ENCODE assay signal across 15 mouse cellular contexts in the genomic region with DNA sequence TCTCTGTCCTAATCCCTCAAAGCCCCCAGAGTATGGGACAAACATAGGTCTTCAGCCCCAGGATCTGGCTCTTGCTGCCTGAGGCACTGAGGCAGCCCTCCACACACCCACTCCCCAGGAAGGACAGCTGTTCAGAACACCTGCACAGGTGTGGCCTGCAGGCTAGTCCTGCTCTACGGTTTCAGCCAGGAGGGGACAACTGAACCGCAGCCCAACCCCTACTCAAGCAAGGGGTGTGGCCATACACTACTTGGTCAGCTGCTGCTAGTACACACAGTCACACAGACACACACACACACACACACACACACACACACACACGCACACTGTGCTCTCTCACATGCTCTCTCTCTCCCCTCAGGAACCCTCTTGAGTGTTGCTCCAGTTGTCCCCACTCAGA. TPM values are rescaled to one million over a fixed set of nuclear protein-coding genes. Genes with fewer than 3 reads are reported as not detected.
DNase-seq lines count a peak whose midpoint lies in the region; ATAC-seq and TF ChIP-seq lines count a peak whose summit lies in the region.
"Had no signal": no experiment of that assay in that cellular context is flagged by ENCODE, and none has a peak within 500 bp of the region (broad histone marks: within the 10 kb centered on the region; RNA-seq: fewer than 3 reads in every experiment).

No protein-coding gene starts in this region.

- peaks cover 33% of the 10 kb centered on the region for H3K4me1 ChIP-seq in heart, embryonic 13.5 days
- H3K4me1 ChIP-seq in midbrain, embryonic 13.5 days (replicated peaks), result peaks cover 44% of the 10 kb centered on the region
- H3K4me1 ChIP-seq in midbrain, embryonic 15.5 days, result peaks cover 33% of the 10 kb centered on the region
- H3K4me1 ChIP-seq in liver, embryonic 13.5 days (replicated peaks), result peaks cover 45% of the 10 kb centered on the region
- peaks cover 9% of the 10 kb centered on the region for H3K4me1 ChIP-seq in stomach, postnatal 0 days (replicated peaks; ENCODE audit: control insufficient read depth, insufficient read depth)
- peaks cover 19% of the 10 kb centered on the region for H3K4me1 ChIP-seq in thymus, adult 2 months (replicated peaks; ENCODE audit: control insufficient read depth, insufficient read depth, low read length)
- H3K4me1 ChIP-seq in forebrain, embryonic 14.5 days (ENCODE audit: control insufficient read depth, insufficient read depth, low read length), result peaks cover 17% of the 10 kb centered on the region

- no peak for TF ChIP-seq POLR2A in thymus, adult 2 months (IDR thresholded peaks at IDR 0.05; ENCODE audit: control insufficient read depth, extremely low read depth, insufficient read depth, low read length, poor library complexity)

- no peak overlapping the region for H3K4me3 ChIP-seq in heart, embryonic 13.5 days
- no peak overlapping the region for H3K4me3 ChIP-seq in midbrain, embryonic 13.5 days (replicated peaks)
- no peak overlapping the region for H3K4me3 ChIP-seq in midbrain, embryonic 15.5 days
- H3K4me3 ChIP-seq in liver, embryonic 13.5 days (replicated peaks), result no peak overlapping the region
- no peak overlapping the region for H3K4me3 ChIP-seq in stomach, postnatal 0 days (ENCODE audit: low read depth, low read length)
- no peak overlapping the region for H3K4me3 ChIP-seq in thymus, adult 2 months (ENCODE audit: control insufficient read depth, insufficient read depth, low read length)
- H3K4me3 ChIP-seq in forebrain, embryonic 14.5 days (ENCODE audit: low read depth, low read length), result no peak overlapping the region
- H3K4me3 ChIP-seq: embryonic facial prominence, embryonic 13.5 days; hindbrain, embryonic 13.5 days; limb, embryonic 15.5 days; midbrain, embryonic 12.5 days had no signal

- no peaks in the 10 kb centered on the region for H3K9me3 ChIP-seq in heart, embryonic 13.5 days
- no peaks in the 10 kb centered on the region for H3K9me3 ChIP-seq in midbrain, embryonic 13.5 days
- H3K9me3 ChIP-seq in midbrain, embryonic 15.5 days, result no peaks in the 10 kb centered on the region
- H3K9me3 ChIP-seq in liver, embryonic 13.5 days (replicated peaks), result no peaks in the 10 kb centered on the region
- no peaks in the 10 kb centered on the region for H3K9me3 ChIP-seq in stomach, postnatal 0 days (ENCODE audit: control insufficient read depth, low read length)
- H3K9me3 ChIP-seq in forebrain, embryonic 14.5 days (replicated peaks; ENCODE audit: control insufficient read depth, low read length), result no peaks in the 10 kb centered on the region
- H3K9me3 ChIP-seq: embryonic facial prominence, embryonic 13.5 days; hindbrain, embryonic 13.5 days; limb, embryonic 15.5 days; midbrain, embryonic 12.5 days had no signal

- DNase-seq in heart, adult 18-20 months, result no peak
- no peak for DNase-seq in liver, embryonic 13.5 days
- DNase-seq in stomach, postnatal 0 days (ENCODE audit: low spot score), result peak; percentile 72
- no peak for DNase-seq in thymus, adult 2 months
- DNase-seq in forebrain, embryonic 14.5 days (ENCODE audit: low spot score), result no peak
- DNase-seq: cerebellum, adult 11-12 months had no signal

- TF ChIP-seq EP300 in stomach, postnatal 0 days (optimal IDR thresholded peaks at IDR 0.05), result no peak

- TF ChIP-seq CTCF in stomach, postnatal 0 days (IDR thresholded peaks at IDR 0.05; ENCODE audit: low read depth), result no peak
- TF ChIP-seq CTCF in thymus, adult 2 months (IDR thresholded peaks at IDR 0.05; ENCODE audit: borderline replicate concordance, control insufficient read depth, extremely low read depth, insufficient read depth, low read length, poor library complexity), result no peak

- H3K4me2 ChIP-seq in heart, embryonic 13.5 days, result no peak overlapping the region
- H3K4me2 ChIP-seq in midbrain, embryonic 13.5 days (replicated peaks), result no peak overlapping the region
- H3K4me2 ChIP-seq in midbrain, embryonic 15.5 days, result no peak overlapping the region
- H3K4me2 ChIP-seq in liver, embryonic 13.5 days, result peak overlapping the region; percentile 21; the same call in 1 of the 2 replicates
- no peak overlapping the region for H3K4me2 ChIP-seq in stomach, postnatal 0 days (replicated peaks; ENCODE audit: low read depth)
- no peak overlapping the region for H3K4me2 ChIP-seq in forebrain, embryonic 14.5 days (ENCODE audit: low read length)
- H3K4me2 ChIP-seq: embryonic facial prominence, embryonic 13.5 days; hindbrain, embryonic 13.5 days; limb, embryonic 15.5 days; midbrain, embryonic 12.5 days had no signal

- 75% methylated on average over 3 of the region's 3 CpGs for WGBS in heart, embryonic 13.5 days
- WGBS in midbrain, embryonic 13.5 days, result 49% methylated on average over 3 of the region's 3 CpGs
- WGBS in midbrain, embryonic 15.5 days, result 33% methylated on average over 3 of the region's 3 CpGs
- WGBS in liver, embryonic 13.5 days (ENCODE audit: insufficient replicate concordance), result 52% methylated on average over 3 of the region's 3 CpGs
- 42% methylated on average over 3 of the region's 3 CpGs for WGBS in stomach, postnatal 0 days
- WGBS in thymus, adult 2 months, result 91% methylated on average over 3 of the region's 3 CpGs
- 56% methylated on average over 3 of the region's 3 CpGs for WGBS in forebrain, embryonic 14.5 days

- H3K27ac ChIP-seq in heart, embryonic 13.5 days (replicated peaks), result no peak overlapping the region
- H3K27ac ChIP-seq in midbrain, embryonic 13.5 days, result no peak overlapping the region
- no peak overlapping the region for H3K27ac ChIP-seq in midbrain, embryonic 15.5 days
- peak overlapping the region; percentile 75 for H3K27ac ChIP-seq in liver, embryonic 13.5 days
- H3K27ac ChIP-seq in stomach, postnatal 0 days (replicated peaks), result peak overlapping the region; percentile 96
- no peak overlapping the region for H3K27ac ChIP-seq in thymus, adult 2 months (ENCODE audit: control insufficient read depth, insufficient read depth, low read length)
- H3K27ac ChIP-seq in forebrain, embryonic 14.5 days (ENCODE audit: low read depth, low read length), result no peak overlapping the region
- H3K27ac ChIP-seq: hindbrain, embryonic 13.5 days had no signal

- no peaks in the 10 kb centered on the region for H3K36me3 ChIP-seq in heart, embryonic 13.5 days
- no peaks in the 10 kb centered on the region for H3K36me3 ChIP-seq in midbrain, embryonic 13.5 days
- no peaks in the 10 kb centered on the region for H3K36me3 ChIP-seq in midbrain, embryonic 15.5 days (replicated peaks)
- H3K36me3 ChIP-seq in liver, embryonic 13.5 days, result no peaks in the 10 kb centered on the region
- no peaks in the 10 kb centered on the region for H3K36me3 ChIP-seq in stomach, postnatal 0 days (ENCODE audit: control insufficient read depth, insufficient read depth, low read length)
- no peaks in the 10 kb centered on the region for H3K36me3 ChIP-seq in thymus, adult 2 months (ENCODE audit: control insufficient read depth, insufficient read depth, low read length)
- H3K36me3 ChIP-seq in forebrain, embryonic 14.5 days (ENCODE audit: control insufficient read depth, insufficient read depth, low read length), result no peaks in the 10 kb centered on the region
- H3K36me3 ChIP-seq: embryonic facial prominence, embryonic 13.5 days; hindbrain, embryonic 13.5 days; limb, embryonic 15.5 days; midbrain, embryonic 12.5 days had no signal

- ATAC-seq in heart, embryonic 13.5 days (ENCODE audit: extremely low read depth, insufficient number of reproducible peaks, low FRiP score, low TSS enrichment), result no peak
- no peak for ATAC-seq in midbrain, embryonic 13.5 days
- no peak for ATAC-seq in midbrain, embryonic 15.5 days (replicated peaks)
- no peak for ATAC-seq in liver, embryonic 13.5 days (ENCODE audit: low read depth)
- peak; percentile 25; the same call in 1 of the 2 replicates for ATAC-seq in stomach, postnatal 0 days (ENCODE audit: low FRiP score, low TSS enrichment)
- ATAC-seq in forebrain, embryonic 14.5 days, result no peak
- ATAC-seq: forebrain, embryonic 16.5 days had no signal

- peak overlapping the region; percentile 33 for H3K9ac ChIP-seq in heart, embryonic 13.5 days
- 0 out of 2 replicates have a peak overlapping the region, but pooled peaks have one; percentile 0 for H3K9ac ChIP-seq in midbrain, embryonic 13.5 days (replicated peaks)
- H3K9ac ChIP-seq in midbrain, embryonic 15.5 days, result no peak overlapping the region
- no peak overlapping the region for H3K9ac ChIP-seq in liver, embryonic 13.5 days
- H3K9ac ChIP-seq in stomach, postnatal 0 days (ENCODE audit: low read length), result no peak overlapping the region
- H3K9ac ChIP-seq in forebrain, embryonic 14.5 days (ENCODE audit: low read length), result no peak overlapping the region
- H3K9ac ChIP-seq: hindbrain, embryonic 13.5 days; midbrain, embryonic 12.5 days had no signal

- H3K27me3 ChIP-seq in heart, embryonic 13.5 days (replicated peaks), result 0 out of 2 replicates have a peak, but pooled peaks cover 4% of the 10 kb centered on the region
- no peaks in the 10 kb centered on the region; the same call in 1 of the 2 replicates for H3K27me3 ChIP-seq in midbrain, embryonic 13.5 days
- no peaks in the 10 kb centered on the region for H3K27me3 ChIP-seq in midbrain, embryonic 15.5 days (replicated peaks)
- H3K27me3 ChIP-seq in liver, embryonic 13.5 days, result peaks cover 50% of the 10 kb centered on the region
- H3K27me3 ChIP-seq in stomach, postnatal 0 days (ENCODE audit: control insufficient read depth, insufficient read depth, low read length), result no peaks in the 10 kb centered on the region
- peaks cover 16% of the 10 kb centered on the region; the same call in 1 of the 2 replicates for H3K27me3 ChIP-seq in thymus, adult 2 months (ENCODE audit: control insufficient read depth, insufficient read depth, low read length)
- peaks cover 10% of the 10 kb centered on the region; the same call in 1 of the 2 replicates for H3K27me3 ChIP-seq in forebrain, embryonic 14.5 days (replicated peaks; ENCODE audit: control insufficient read depth, insufficient read depth, low read length)
- H3K27me3 ChIP-seq: embryonic facial prominence, embryonic 13.5 days; hindbrain, embryonic 13.5 days; limb, embryonic 15.5 days had no signal

RNA-seq across cellular contexts. Expression of gene Nr2f6, which starts 2.1 kb away (rescaled TPM):
- 36.6 and 40.9 TPM in 2 replicates for polyA plus RNA-seq in heart, embryonic 13.5 days (2015; fragmentation: Nextera tagmentation; extraction: Ambion mirVana)
- 10 to 100 TPM; 48.0 to 53.8 TPM for total RNA-seq in heart, adult 18-20 months (2021)
- polyA plus RNA-seq in midbrain, embryonic 13.5 days (2015; fragmentation: Nextera tagmentation; extraction: Ambion mirVana), result 17.0 and 21.7 TPM in 2 replicates
- 25.0 and 28.7 TPM in 2 replicates for polyA plus RNA-seq in midbrain, embryonic 15.5 days (2015; fragmentation: Nextera tagmentation; extraction: Ambion mirVana)
- 18.8 and 19.2 TPM in 2 replicates for polyA plus RNA-seq in liver, embryonic 13.5 days (2015; fragmentation: Nextera tagmentation; extraction: Ambion mirVana)
- 47.0 and 56.1 TPM in 2 replicates for polyA plus RNA-seq in stomach, postnatal 0 days (2015; fragmentation: Nextera tagmentation; extraction: Ambion mirVana)
- polyA plus RNA-seq in thymus, adult 2 months (2012; rRNA removed), result 71.2 and 71.5 TPM in 2 replicates
- 16.6 and 17.3 TPM in 2 replicates for polyA plus RNA-seq in forebrain, embryonic 14.5 days (2014; fragmentation: Nextera tagmentation; extraction: Ambion mirVana)

RNA-seq across cellular contexts. Expression of gene Ushbp1, which starts 11.7 kb away (rescaled TPM):
- 9.2 and 10.2 TPM in 2 replicates for polyA plus RNA-seq in heart, embryonic 13.5 days (2015; fragmentation: Nextera tagmentation; extraction: Ambion mirVana)
- total RNA-seq in heart, adult 18-20 months (2021), result 10 to 100 TPM; 20.4 to 23.2 TPM
- 4.8 and 5.4 TPM in 2 replicates for polyA plus RNA-seq in midbrain, embryonic 13.5 days (2015; fragmentation: Nextera tagmentation; extraction: Ambion mirVana)
- polyA plus RNA-seq in midbrain, embryonic 15.5 days (2015; fragmentation: Nextera tagmentation; extraction: Ambion mirVana), result 7.4 and 7.7 TPM in 2 replicates
- polyA plus RNA-seq in liver, embryonic 13.5 days (2015; fragmentation: Nextera tagmentation; extraction: Ambion mirVana), result 2.6 and 2.8 TPM in 2 replicates
- polyA plus RNA-seq in stomach, postnatal 0 days (2015; fragmentation: Nextera tagmentation; extraction: Ambion mirVana), result 4.1 and 4.5 TPM in 2 replicates
- 9.9 and 13.6 TPM in 2 replicates for polyA plus RNA-seq in thymus, adult 2 months (2012; rRNA removed)
- polyA plus RNA-seq in forebrain, embryonic 14.5 days (2014; fragmentation: Nextera tagmentation; extraction: Ambion mirVana), result 2.8 and 4.4 TPM in 2 replicates
- total RNA-seq: neutrophil, adult 5-6 weeks had no signal

RNA-seq across cellular contexts. Expression of gene Ocel1, which starts 12.8 kb away (rescaled TPM):
- polyA plus RNA-seq in heart, embryonic 13.5 days (2015; fragmentation: Nextera tagmentation; extraction: Ambion mirVana), result 4.3 and 4.4 TPM in 2 replicates
- total RNA-seq in heart, adult 18-20 months (2021), result 10 to 100 TPM; 14.2 to 14.9 TPM
- 4.9 and 5.3 TPM in 2 replicates for polyA plus RNA-seq in midbrain, embryonic 13.5 days (2015; fragmentation: Nextera tagmentation; extraction: Ambion mirVana)
- polyA plus RNA-seq in midbrain, embryonic 15.5 days (2015; fragmentation: Nextera tagmentation; extraction: Ambion mirVana), result 6.5 and 6.8 TPM in 2 replicates
- 4.3 and 4.4 TPM in 2 replicates for polyA plus RNA-seq in liver, embryonic 13.5 days (2015; fragmentation: Nextera tagmentation; extraction: Ambion mirVana)
- 8.2 and 9.1 TPM in 2 replicates for polyA plus RNA-seq in stomach, postnatal 0 days (2015; fragmentation: Nextera tagmentation; extraction: Ambion mirVana)
- 34.9 and 36.1 TPM in 2 replicates for polyA plus RNA-seq in thymus, adult 2 months (2012; rRNA removed)
- 3.0 and 3.8 TPM in 2 replicates for polyA plus RNA-seq in forebrain, embryonic 14.5 days (2014; fragmentation: Nextera tagmentation; extraction: Ambion mirVana)

RNA-seq across cellular contexts. Expression of gene Babam1, which starts 12.8 kb away (rescaled TPM):
- polyA plus RNA-seq in heart, embryonic 13.5 days (2015; fragmentation: Nextera tagmentation; extraction: Ambion mirVana), result 89.7 and 91.8 TPM in 2 replicates
- total RNA-seq in heart, adult 18-20 months (2021), result 10 to 100 TPM; 67.9 to 69.8 TPM
- 83.7 and 96.9 TPM in 2 replicates for polyA plus RNA-seq in midbrain, embryonic 13.5 days (2015; fragmentation: Nextera tagmentation; extraction: Ambion mirVana)
- 101 and 102 TPM in 2 replicates for polyA plus RNA-seq in midbrain, embryonic 15.5 days (2015; fragmentation: Nextera tagmentation; extraction: Ambion mirVana)
- 65.1 and 74.8 TPM in 2 replicates for polyA plus RNA-seq in liver, embryonic 13.5 days (2015; fragmentation: Nextera tagmentation; extraction: Ambion mirVana)
- 54.7 and 61.7 TPM in 2 replicates for polyA plus RNA-seq in stomach, postnatal 0 days (2015; fragmentation: Nextera tagmentation; extraction: Ambion mirVana)
- polyA plus RNA-seq in thymus, adult 2 months (2012; rRNA removed), result 219 and 225 TPM in 2 replicates
- 91.7 and 97.0 TPM in 2 replicates for polyA plus RNA-seq in forebrain, embryonic 14.5 days (2014; fragmentation: Nextera tagmentation; extraction: Ambion mirVana)

RNA-seq across cellular contexts. Expression of gene Use1, which starts 17.2 kb away (rescaled TPM):
- 69.1 and 78.1 TPM in 2 replicates for polyA plus RNA-seq in heart, embryonic 13.5 days (2015; fragmentation: Nextera tagmentation; extraction: Ambion mirVana)
- 100 to 1,000 TPM; 163 to 174 TPM for total RNA-seq in heart, adult 18-20 months (2021)
- 108 and 109 TPM in 2 replicates for polyA plus RNA-seq in midbrain, embryonic 13.5 days (2015; fragmentation: Nextera tagmentation; extraction: Ambion mirVana)
- 117 and 119 TPM in 2 replicates for polyA plus RNA-seq in midbrain, embryonic 15.5 days (2015; fragmentation: Nextera tagmentation; extraction: Ambion mirVana)
- 52.1 and 55.8 TPM in 2 replicates for polyA plus RNA-seq in liver, embryonic 13.5 days (2015; fragmentation: Nextera tagmentation; extraction: Ambion mirVana)
- polyA plus RNA-seq in stomach, postnatal 0 days (2015; fragmentation: Nextera tagmentation; extraction: Ambion mirVana), result 97.1 and 107 TPM in 2 replicates
- 133 and 156 TPM in 2 replicates for polyA plus RNA-seq in thymus, adult 2 months (2012; rRNA removed)
- polyA plus RNA-seq in forebrain, embryonic 14.5 days (2014; fragmentation: Nextera tagmentation; extraction: Ambion mirVana), result 116 and 121 TPM in 2 replicates

Comparison
In these comparisons a context has a peak if more than half of its experiments do, and no peak if none do; other contexts are left out.
1. H3K9ac ChIP-seq: peak in heart, embryonic 13.5 days (single experiment) and midbrain, embryonic 13.5 days (single experiment); none in midbrain, embryonic 15.5 days (single experiment), liver, embryonic 13.5 days (single experiment), stomach, postnatal 0 days (single experiment) and forebrain, embryonic 14.5 days (single experiment).
2. H3K27ac ChIP-seq: peak in liver, embryonic 13.5 days (single experiment) and stomach, postnatal 0 days (single experiment); none in heart, embryonic 13.5 days (single experiment), midbrain, embryonic 13.5 days (single experiment), midbrain, embryonic 15.5 days (single experiment), thymus, adult 2 months (single experiment) and forebrain, embryonic 14.5 days (single experiment).